Mouse (Mus musculus) neural tube, embryonic 14.5 days (tissue): ENCODE data around the gene Atf7ip. TPM values are rescaled to one million over a fixed set of nuclear protein-coding genes. Genes with fewer than 3 reads are reported as not detected.

Experiments
- ATAC-seq: fragments of 200-750 bp; cut with Nextera tagmentation; 2 replicates; pipeline ENCODE4 v1.8.0; 2017; ENCODE audit warnings: low read depth, mild to moderate bottlenecking, moderate TSS enrichment, moderate library complexity
- H3K27ac ChIP-seq: fragments of 300-500 bp; sonication (generic); 2 replicates; pipeline ENCODE4 v1.5.1; 2014; ENCODE audit warnings: low read depth, mild to moderate bottlenecking, control low read depth, low read length, moderate library complexity, mixed read lengths
- H3K27me3 ChIP-seq: fragments of 300-500 bp; sonication (generic); 2 replicates; pipeline ENCODE4 v1.6.1; 2014; ENCODE audit warnings: low read length; ENCODE audit not compliant: control insufficient read depth, insufficient read depth
- H3K36me3 ChIP-seq: fragments of 300-500 bp; sonication (generic); 2 replicates; pipeline ENCODE4 v1.6.1; 2014; ENCODE audit warnings: low read length, mixed read lengths; ENCODE audit not compliant: control insufficient read depth, insufficient read depth
- H3K4me1 ChIP-seq: fragments of 300-500 bp; sonication (generic); 2 replicates; pipeline ENCODE4 v1.6.1; 2014; ENCODE audit warnings: low read length; ENCODE audit not compliant: control insufficient read depth, insufficient read depth
- H3K4me2 ChIP-seq: fragments of 300-500 bp; sonication (generic); 2 replicates; pipeline ENCODE4 v1.6.1; 2014; ENCODE audit warnings: mild to moderate bottlenecking, low read depth, low read length, control low read depth
- H3K4me3 ChIP-seq: fragments of 300-500 bp; sonication (generic); 2 replicates; pipeline ENCODE4 v1.5.1; 2014; ENCODE audit warnings: low read depth, low read length, control low read depth, mixed read lengths
- H3K9ac ChIP-seq: fragments of 300-500 bp; sonication (generic); replicated peaks from 2 replicates; pipeline ENCODE4 v1.6.1; 2014; ENCODE audit warnings: low read depth, mild to moderate bottlenecking, control low read depth, low read length, mixed read lengths
- H3K9me3 ChIP-seq: fragments of 300-500 bp; sonication (generic); 2 replicates; pipeline ENCODE4 v1.6.1; 2016; ENCODE audit warnings: low read length; ENCODE audit not compliant: control insufficient read depth
- WGBS: fragments of 180-500 bp; shearing (Covaris S2); extraction: QIAGEN DNeasy Blood & Tissue Kit; methylation state at CpG from one replicate; pipeline ENCODE4 v1.1.7; 2014; 5-methylcytosine and 5-hydroxymethylcytosine counted together
- polyA plus RNA-seq: library from polyadenylated mRNA; unstranded; fragments of >200 nt; fragmentation: Nextera tagmentation; extraction: Ambion mirVana; gene quantifications from 2 replicates; pipeline ENCODE4 v1.2.1, GENCODE M21; 2014

Atf7ip gene
- polyA plus RNA-seq, 1 experiment from 2014 or later: 59.5 TPM

DNA sequence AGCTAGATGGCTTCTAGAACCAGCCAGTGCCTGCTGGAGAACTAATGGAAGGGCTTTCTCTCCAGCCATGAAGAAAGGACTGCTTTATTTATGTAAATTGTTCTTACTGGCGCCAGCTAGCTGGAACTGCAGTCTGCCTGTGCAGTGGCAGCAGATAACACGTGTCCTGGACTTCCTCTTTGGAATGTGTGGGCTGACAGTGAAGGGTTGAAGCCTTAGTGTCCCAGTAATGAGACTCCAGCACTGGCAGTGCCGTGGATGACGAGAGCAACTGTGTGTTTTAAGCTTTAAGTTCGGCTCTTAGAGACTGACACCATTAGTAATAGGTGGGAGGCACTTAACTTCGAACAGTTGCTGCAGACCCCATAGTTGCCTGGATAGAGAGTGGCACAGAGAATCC lies 37.2 kb downstream of the Atf7ip start:
- Histone ChIP-seq H3K4me2 (peak overlapping the region; percentile 26; the same call in 1 of the 2 replicates), H3K9me3 (no peaks in the 10 kb centered on the region), H3K36me3 (no peaks in the 10 kb centered on the region), H3K27me3 (no peaks in the 10 kb centered on the region), H3K4me3 (no peak overlapping the region), H3K4me1 (peaks cover 23% of the 10 kb centered on the region), H3K27ac (peak overlapping the region; percentile 77), H3K9ac (no peak overlapping the region)
- 8% methylated on average over 6 of the region's 6 CpGs for WGBS
- ATAC-seq: peak; percentile 83

DNA sequence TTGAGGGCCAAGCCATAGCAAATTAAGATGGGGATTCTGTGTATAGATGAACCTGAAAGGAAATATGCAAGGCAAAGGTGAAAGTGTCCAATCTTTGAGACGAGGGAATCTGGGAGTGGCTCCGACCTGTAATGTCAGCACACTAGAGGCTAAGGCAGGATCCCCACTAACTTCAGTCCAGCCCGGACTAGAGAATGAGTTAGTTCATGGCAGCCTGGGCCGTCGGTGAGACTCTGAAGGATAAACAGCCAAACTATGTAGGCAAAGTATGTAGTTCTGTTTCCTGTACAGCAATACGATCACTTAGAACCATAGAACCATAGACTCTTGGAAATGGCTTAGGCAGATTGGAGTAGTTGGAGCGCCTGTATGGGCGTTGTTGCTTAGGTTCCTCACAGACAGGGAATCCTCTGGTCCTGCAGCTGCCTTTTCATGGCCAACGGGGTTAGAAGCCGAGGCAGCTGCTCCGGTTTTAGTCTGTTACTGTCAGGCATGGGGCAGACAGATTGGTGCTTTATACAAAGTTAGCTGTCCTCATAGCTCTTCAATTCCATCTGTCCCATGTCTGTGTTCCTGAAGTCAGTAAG lies 39.4 kb downstream of the Atf7ip start:
- Histone ChIP-seq H3K9me3 (no peaks in the 10 kb centered on the region), H3K9ac (no peak overlapping the region), H3K27me3 (no peaks in the 10 kb centered on the region), H3K4me3 (no peak overlapping the region), H3K4me1 (peaks cover 31% of the 10 kb centered on the region), H3K27ac (0 out of 2 replicates have a peak overlapping the region, but pooled peaks have one; percentile 16), H3K36me3 (no peaks in the 10 kb centered on the region), H3K4me2 (no peak overlapping the region)
- ATAC-seq: no peak
- 62% methylated on average over 11 of the region's 11 CpGs for WGBS

DNA sequence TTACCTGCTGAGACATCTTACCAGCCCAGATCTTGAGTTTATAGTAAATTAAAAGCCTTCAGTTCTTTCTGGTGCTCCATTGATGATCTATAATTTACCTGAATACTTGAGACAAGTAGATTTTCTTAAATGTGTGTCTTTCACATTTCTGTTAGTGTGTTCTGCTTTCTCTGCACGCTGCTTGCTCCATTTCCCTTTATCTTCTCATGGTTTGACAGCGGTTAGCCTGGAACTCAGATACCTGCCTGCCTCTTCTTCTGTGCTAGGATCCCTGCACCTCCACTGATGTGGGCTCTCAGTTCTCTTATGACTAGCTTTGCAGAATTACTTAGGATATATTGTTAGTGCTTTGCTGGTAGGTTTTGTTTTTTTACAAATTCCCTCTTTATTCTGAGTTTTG lies 40.3 kb downstream of the Atf7ip start:
- Histone ChIP-seq H3K4me3 (no peak overlapping the region), H3K27me3 (no peaks in the 10 kb centered on the region), H3K9me3 (no peaks in the 10 kb centered on the region), H3K36me3 (no peaks in the 10 kb centered on the region), H3K9ac (no peak overlapping the region), H3K4me1 (peaks cover 33% of the 10 kb centered on the region), H3K4me2 (no peak overlapping the region), H3K27ac (no peak overlapping the region)
- no peak for ATAC-seq
- WGBS: 77% methylated on average over 2 of the region's 2 CpGs

DNA sequence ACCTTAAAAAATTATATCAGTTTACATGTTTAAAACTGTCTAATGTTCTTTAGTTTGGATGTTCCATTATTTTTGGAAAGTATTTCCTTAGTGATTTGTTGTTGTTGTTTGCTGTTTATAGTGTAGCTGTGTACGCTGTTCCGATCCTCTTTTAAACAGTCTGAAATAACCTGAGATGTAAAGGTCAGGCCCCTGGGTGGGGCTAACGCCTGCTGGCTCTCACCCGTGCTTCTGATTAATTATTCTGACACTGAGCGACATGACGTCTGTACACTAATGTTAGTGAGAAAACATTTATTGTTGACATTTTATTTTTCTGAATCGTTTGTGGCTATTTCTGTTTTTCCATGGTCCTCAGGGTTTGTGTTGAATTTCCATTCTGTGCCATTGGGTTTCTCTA lies 41.0 kb downstream of the Atf7ip start:
- Histone ChIP-seq H3K27me3 (no peaks in the 10 kb centered on the region), H3K36me3 (no peaks in the 10 kb centered on the region), H3K9me3 (no peaks in the 10 kb centered on the region), H3K27ac (peak overlapping the region; percentile 22; the same call in 1 of the 2 replicates), H3K4me3 (no peak overlapping the region), H3K4me1 (peaks cover 27% of the 10 kb centered on the region), H3K4me2 (no peak overlapping the region), H3K9ac (no peak overlapping the region)
- 15% methylated on average over 7 of the region's 7 CpGs for WGBS
- ATAC-seq: no peak

DNA sequence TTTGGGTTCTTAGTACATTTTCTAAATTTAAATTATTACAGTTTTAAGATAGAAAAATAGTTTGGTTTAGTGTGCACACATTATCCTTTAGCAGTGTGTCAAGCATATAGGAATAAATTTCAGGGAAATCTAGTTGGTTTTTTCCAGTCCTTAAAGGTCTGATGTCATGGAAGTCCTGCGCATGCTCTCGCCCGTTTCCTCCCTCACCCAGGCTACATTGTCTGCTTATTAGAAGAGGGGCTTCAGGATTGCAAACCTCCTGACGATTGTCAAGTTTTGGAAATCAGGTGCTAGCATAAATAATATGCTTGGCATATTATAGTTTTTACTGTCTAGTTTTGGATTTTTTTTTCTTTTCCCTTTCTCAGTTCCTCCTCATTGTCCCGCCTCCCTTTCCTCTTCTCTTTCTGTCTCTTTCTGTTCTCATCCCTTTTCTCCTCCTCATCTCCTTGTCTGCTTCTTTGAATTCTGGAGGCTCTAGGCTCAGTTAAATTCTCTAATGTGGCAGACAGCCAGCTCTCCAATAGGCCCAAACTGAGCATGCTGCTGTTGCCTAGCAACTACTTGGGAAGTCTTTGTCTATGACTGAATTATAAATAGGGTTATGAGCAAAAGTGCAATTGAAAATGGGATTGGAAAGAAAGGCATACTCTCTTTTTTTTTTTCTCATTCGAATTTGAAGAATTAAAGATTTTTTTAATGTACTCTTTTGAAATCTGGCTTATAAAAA lies 42.2 kb downstream of the Atf7ip start:
- WGBS: 29% methylated on average over 6 of the region's 6 CpGs
- H3K27me3 ChIP-seq: no peaks in the 10 kb centered on the region
- peak; percentile 82 for ATAC-seq
- peaks cover 25% of the 10 kb centered on the region for H3K4me1 ChIP-seq
- H3K4me2 ChIP-seq: 0 out of 2 replicates have a peak overlapping the region, but pooled peaks have one; percentile 6
- no peaks in the 10 kb centered on the region for H3K9me3 ChIP-seq
- 0 out of 2 replicates have a peak overlapping the region, but pooled peaks have one; percentile 25 for H3K9ac ChIP-seq
- H3K27ac ChIP-seq: peak overlapping the region; percentile 87
- H3K36me3 ChIP-seq: no peaks in the 10 kb centered on the region
- no peak overlapping the region for H3K4me3 ChIP-seq

DNA sequence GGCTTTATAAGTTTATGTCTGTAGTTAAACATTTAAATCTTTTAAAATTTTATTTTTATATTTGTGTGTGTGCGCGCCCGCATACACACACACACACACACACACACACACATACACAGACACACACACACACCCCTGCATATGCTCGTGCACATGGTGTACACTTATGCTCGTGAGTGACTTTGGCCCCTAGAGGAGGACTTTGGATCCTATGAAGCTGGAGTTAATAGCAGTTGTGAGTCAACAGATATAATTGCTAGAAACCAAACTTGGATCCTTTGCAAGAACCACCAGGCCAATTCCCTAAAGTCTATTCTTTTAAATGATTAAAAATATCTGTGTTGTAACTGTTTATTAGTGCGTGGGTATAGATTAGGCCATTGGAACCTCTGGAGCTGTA lies 42.8 kb downstream of the Atf7ip start:
- Histone ChIP-seq H3K27me3 (no peaks in the 10 kb centered on the region), H3K9ac (no peak overlapping the region), H3K4me2 (no peak overlapping the region), H3K4me1 (peaks cover 20% of the 10 kb centered on the region), H3K4me3 (no peak overlapping the region), H3K27ac (peak overlapping the region; percentile 81), H3K36me3 (no peaks in the 10 kb centered on the region), H3K9me3 (no peaks in the 10 kb centered on the region)
- ATAC-seq: peak; percentile 50; the same call in 1 of the 2 replicates
- WGBS: 71% methylated on average over 6 of the region's 6 CpGs

DNA sequence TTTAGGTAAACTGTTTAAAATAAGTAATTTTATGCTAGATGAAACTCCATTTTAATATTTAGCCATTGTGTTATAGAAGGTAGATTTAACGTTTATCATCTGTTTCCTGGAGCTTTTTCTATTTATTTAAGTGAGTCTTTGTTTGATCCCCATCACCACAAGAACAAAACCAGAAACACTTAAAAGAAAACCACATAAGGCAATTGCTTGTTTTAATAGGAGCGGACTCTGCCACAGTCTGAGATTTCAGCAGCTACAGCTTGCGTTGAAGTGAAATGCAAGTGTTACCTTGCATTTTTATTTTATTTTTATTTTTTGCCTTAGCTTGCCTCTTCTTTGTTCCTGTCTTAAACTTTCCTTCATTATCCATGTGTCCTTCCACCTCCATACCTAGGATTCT lies 43.6 kb downstream of the Atf7ip start:
- Histone ChIP-seq H3K27me3 (no peaks in the 10 kb centered on the region), H3K9me3 (no peaks in the 10 kb centered on the region), H3K9ac (no peak overlapping the region), H3K4me2 (no peak overlapping the region), H3K4me1 (peaks cover 19% of the 10 kb centered on the region), H3K27ac (peak overlapping the region; percentile 65; the same call in 1 of the 2 replicates), H3K4me3 (no peak overlapping the region), H3K36me3 (no peaks in the 10 kb centered on the region)
- WGBS: 87% methylated on average over 3 of the region's 3 CpGs
- ATAC-seq: no peak

DNA sequence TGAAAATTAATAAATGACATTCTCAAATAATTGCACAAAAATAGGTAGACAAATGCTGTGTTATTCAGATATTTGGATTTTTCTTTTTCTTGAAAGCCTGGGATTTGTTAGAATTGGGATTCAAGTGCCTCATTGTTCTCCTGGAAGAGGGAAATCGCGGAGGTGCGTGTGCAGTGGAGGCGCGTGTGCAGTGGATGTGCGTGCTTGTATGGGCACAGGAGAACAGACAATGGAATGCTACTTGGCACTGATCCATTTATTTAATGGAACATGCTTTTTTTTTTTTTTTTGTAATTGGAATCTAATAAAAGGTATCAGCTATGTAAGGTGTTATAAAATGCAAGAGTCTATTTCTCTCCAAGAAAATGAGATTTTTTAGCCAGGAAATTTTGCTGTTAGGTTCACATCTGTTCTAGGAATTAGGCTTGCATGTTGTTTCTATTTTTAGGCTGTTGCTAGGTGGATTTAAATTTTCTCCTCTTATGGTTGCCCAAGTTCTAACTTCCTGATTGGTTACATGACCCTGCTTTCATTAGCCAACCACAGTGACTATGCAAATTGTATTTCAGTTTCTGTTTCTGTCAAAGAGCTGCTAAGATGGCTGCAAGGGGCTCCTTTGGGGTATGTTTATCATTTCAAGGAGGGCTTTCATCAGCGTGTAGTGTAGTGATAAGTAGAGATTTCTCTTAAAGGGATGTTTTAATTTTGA lies 44.8 kb downstream of the Atf7ip start:
- ATAC-seq: peak; percentile 50; the same call in 1 of the 2 replicates
- Histone ChIP-seq H3K4me1 (peaks cover 16% of the 10 kb centered on the region), H3K4me3 (no peak overlapping the region), H3K36me3 (no peaks in the 10 kb centered on the region), H3K4me2 (peak overlapping the region; percentile 26; the same call in 1 of the 2 replicates), H3K27me3 (no peaks in the 10 kb centered on the region), H3K9ac (no peak overlapping the region), H3K9me3 (no peaks in the 10 kb centered on the region), H3K27ac (peak overlapping the region; percentile 85)
- WGBS: 39% methylated on average over 7 of the region's 7 CpGs
